Mouse (Mus musculus): ENCODE results near the gene Jph3.

Gene Jph3

DNA sequence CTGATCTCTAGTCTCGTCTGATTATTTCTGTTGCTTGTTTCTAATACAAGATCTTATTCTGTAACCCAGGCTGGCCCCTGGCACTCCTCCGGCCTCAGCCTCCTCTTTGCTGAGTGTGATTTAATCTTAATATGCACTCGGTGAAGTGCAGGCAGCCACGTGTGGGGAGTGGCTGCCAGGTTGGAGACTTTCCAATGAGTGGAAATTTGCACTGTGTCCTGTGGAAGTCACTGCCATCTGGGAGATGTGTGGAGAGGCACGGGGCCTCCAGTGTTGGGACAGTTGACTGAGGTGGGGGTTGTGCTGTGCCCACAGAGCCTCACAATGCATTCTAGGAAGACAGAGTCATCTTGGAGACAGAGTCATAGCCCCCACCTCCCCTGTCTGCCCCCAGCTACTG is 53.1 kb downstream of the Jph3 start:
- in situ Hi-C loops (cut with MboI, MseI): no loop called here

GRCm38 (mm10) chr8:121786542-121786941 is 57.1 kb downstream of the Jph3 start:
- in situ Hi-C loops (cut with MboI, MseI): no loop called here

- in situ Hi-C loops (cut with MboI, MseI): no loop called here
Measured at GRCm38 (mm10) chr8:121788786-121789185, 59.4 kb downstream of the Jph3 start.

GRCm38 (mm10) chr8:121792159-121792558 is 62.7 kb downstream of the Jph3 start:
- in situ Hi-C loops (cut with MboI, MseI): no loop called here

GRCm38 (mm10) chr8:121792627-121793026 is 63.2 kb downstream of the Jph3 start:
- in situ Hi-C loops (cut with MboI, MseI): no loop called here

- in situ Hi-C loops (cut with MboI, MseI): no loop called here
Measured at GRCm38 (mm10) chr8:121794151-121794550, 64.7 kb downstream of the Jph3 start.

GRCm38 (mm10) chr8:121795461-121795860 is 66.0 kb downstream of the Jph3 start:
- in situ Hi-C loops (cut with MboI, MseI): no loop called here

DNA sequence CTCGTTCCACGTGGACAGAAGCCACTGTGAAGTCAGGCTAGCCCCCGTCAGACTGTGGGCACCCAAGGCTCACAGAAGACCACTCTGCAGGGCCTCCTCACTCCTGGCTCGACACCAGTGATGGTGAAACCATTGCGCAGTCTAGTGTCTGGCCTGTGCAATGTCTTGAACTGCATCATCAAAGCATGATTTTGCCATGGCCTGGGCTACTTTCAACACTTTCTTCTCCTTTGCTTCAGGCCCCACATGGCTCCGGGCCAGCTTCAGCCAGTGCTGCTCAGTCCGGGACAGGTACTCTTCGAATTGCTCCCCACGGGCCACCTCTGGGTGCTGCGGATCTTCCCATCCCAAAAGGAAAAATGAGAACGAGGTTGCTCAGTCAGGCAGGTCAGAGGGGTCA is 67.0 kb downstream of the Jph3 start:
- in situ Hi-C loops (cut with MboI, MseI): no loop called here

DNA sequence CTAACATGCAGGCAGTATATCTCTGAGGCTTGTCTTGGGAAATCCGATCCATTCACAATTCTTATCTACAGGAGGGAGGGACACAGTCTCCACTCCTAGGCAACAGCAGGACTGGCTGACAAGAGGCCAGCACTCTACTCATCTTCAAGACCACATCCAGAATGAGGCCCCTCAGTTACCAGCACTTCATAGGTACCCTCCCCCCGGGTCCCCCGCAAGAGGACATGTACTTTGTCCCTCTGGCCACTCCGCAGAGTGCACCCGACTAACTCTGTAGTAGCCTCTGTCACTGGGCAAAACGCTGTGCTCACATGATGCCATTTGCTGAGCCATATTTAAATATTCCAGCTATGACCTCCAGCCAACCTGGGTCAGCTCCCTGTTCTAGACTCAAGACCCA is 69.0 kb downstream of the Jph3 start:
- in situ Hi-C loops (cut with MboI, MseI): no loop called here

GRCm38 (mm10) chr8:121804829-121805228 is 75.4 kb downstream of the Jph3 start:
- in situ Hi-C loops (cut with MboI, MseI): no loop called here

GRCm38 (mm10) chr8:121806126-121806525 is 76.7 kb downstream of the Jph3 start:
- in situ Hi-C loops (cut with MboI, MseI): no loop called here

- in situ Hi-C loops (cut with MboI, MseI): no loop called here
Measured at GRCm38 (mm10) chr8:121808032-121808431, 78.6 kb downstream of the Jph3 start.

- in situ Hi-C loops (cut with MboI, MseI): no loop called here
Measured at GRCm38 (mm10) chr8:121809524-121810155, 80.2 kb downstream of the Jph3 start.

GRCm38 (mm10) chr8:121811502-121811901 is 82.1 kb downstream of the Jph3 start:
- in situ Hi-C loops (cut with MboI, MseI): no loop called here

GRCm38 (mm10) chr8:121811931-121812570 is 82.6 kb downstream of the Jph3 start:
- in situ Hi-C loops (cut with MboI, MseI): no loop called here

GRCm38 (mm10) chr8:121818226-121818625 is 88.8 kb downstream of the Jph3 start:
- in situ Hi-C loops (cut with MboI, MseI): no loop called here

DNA sequence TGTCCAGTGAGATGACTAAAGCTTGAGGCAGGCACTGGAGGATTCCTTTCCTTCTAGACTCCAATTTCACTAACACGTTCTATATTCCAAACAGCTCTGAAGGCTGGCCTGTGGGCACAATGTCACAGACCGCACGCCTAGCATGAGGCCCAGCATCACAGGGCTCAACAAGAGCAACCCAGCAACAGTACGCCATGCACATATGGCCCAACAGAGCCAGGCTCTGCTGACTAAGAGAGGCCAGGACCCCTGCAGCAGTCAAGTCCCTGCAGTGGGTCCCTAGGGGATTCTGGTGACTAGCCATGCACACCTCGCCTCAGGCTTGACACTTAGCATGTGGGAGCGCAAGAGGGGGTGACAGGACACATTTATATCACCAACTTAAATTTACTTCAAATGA is 91.4 kb downstream of the Jph3 start:
- in situ Hi-C loops (cut with MboI, MseI): no loop called here

- in situ Hi-C loops (cut with MboI, MseI): no loop called here
Measured at GRCm38 (mm10) chr8:121821320-121821719, 91.9 kb downstream of the Jph3 start.

- in situ Hi-C loops (cut with MboI, MseI): no loop called here
Measured at GRCm38 (mm10) chr8:121821770-121822169, 92.3 kb downstream of the Jph3 start.

- in situ Hi-C loops (cut with MboI, MseI): loop anchor here (5.0 kb wide), 1 partner anchor 615 kb away; the partner anchor contains the start of gene Mvd
Measured at GRCm38 (mm10) chr8:121827726-121828125, 98.3 kb downstream of the Jph3 start.

DNA sequence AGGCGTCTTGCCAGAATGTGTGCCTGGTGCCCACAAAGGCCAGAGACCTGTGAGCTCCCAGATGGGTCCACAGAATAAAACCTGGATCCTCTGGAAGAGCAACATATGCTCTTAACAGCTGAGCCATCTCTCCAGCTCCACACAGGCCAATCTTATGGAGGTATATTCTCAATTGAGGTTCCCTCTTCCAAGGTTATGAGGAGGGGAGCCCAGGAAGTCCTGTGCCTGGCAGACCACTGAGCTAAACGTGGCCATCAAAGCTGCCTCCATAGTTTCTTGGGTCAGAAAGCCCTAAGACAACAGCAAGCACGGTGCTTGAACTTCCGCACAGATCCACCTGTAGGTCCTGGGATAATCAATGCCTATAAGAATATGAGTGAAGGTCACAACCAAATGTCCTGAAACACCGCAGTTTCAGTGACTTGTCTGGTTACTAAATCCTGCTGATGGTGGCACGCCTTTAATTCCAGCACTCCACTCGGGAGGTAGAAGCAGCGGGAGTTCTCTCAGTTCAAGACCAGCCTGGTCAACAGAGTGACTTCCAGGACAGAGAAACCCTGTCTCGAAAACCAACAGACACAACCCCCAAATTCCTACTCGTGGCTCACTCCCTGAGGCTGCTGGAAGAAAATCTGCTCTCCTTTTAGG is 99.1 kb downstream of the Jph3 start:
- in situ Hi-C loops (cut with MboI, MseI): loop anchor here (5.0 kb wide), 1 partner anchor 614 kb away; the partner anchor contains the start of gene Mvd

GRCm38 (mm10) chr8:121829048-121829776 is 99.8 kb downstream of the Jph3 start, which contains the start of gene Klhdc4:
Klhdc4 (minus strand) TSS chr8:121829569.
- in situ Hi-C loops (cut with MboI, MseI): loop anchor here (5.0 kb wide), 1 partner anchor 613 kb away; the partner anchor contains the start of gene Mvd
